Mouse (Mus musculus) E14TG2a.4 (cell line): ENCODE results near the gene Osgep.
"Not testable (repeated sequence)": the region's sequence is repeated elsewhere in the genome, so short reads cannot be mapped to it uniquely, and the experiment has no call there.

ENCODE experiments used
- H3K27me3 ChIP-seq: 2 replicates; pipeline ENCODE4 v1.6.1; 2014; ENCODE audit warnings: low read length, control low read depth; ENCODE audit not compliant: insufficient read depth
- H3K36me3 ChIP-seq: 2 replicates; pipeline ENCODE4 v1.6.1; 2014; ENCODE audit warnings: low read length, control low read depth; ENCODE audit not compliant: insufficient read depth
- H3K4me1 ChIP-seq: replicated peaks from 2 replicates; pipeline ENCODE4 v1.6.1; 2014; ENCODE audit warnings: low read depth, low read length, control low read depth
- H3K4me3 ChIP-seq: replicated peaks from 2 replicates; pipeline ENCODE4 v1.5.1; 2014; ENCODE audit warnings: mild to moderate bottlenecking, low read length
- H3K9me3 ChIP-seq: 2 replicates; pipeline ENCODE4 v1.6.1; 2014; ENCODE audit warnings: low read length, control low read depth
- CTCF ChIP-seq: conservative IDR thresholded peaks from 2 replicates; pipeline ENCODE4 v1.5.1; 2014; ENCODE audit warnings: low read length
- NANOG ChIP-seq: IDR thresholded peaks from 2 replicates; pipeline ENCODE4 v1.6.1; 2014; ENCODE audit warnings: borderline replicate concordance, low read length, mixed read lengths
- POU5F1 ChIP-seq: IDR thresholded peaks from 2 replicates; pipeline ENCODE4 v1.6.1; 2014; ENCODE audit warnings: low read length, borderline replicate concordance

The Osgep gene

DNA sequence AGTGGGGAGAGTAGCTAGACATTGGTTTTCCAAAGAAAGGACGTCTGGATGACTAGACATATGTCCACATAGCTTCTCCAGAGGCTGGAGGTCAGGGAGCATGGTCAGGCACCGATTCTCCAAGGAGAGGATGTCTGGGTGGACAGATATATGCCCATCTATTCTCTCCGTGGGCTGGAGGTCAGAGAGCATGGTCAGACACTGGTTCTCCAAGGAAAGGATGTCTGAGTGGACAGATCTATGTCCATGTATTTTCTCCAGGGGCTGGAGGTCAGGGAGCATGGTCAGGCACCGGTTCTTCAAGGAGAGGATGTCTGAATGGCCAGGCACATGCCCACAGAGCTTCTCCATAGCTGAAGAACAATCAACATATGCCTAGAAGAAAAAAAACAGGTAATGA, 56.5 kb downstream of the Osgep start:
- Histone ChIP-seq H3K4me3 (no peak overlapping the region), H3K9me3 (no peaks in the 10 kb centered on the region), H3K4me1 (peaks cover 19% of the 10 kb centered on the region), H3K36me3 (peaks cover 31% of the 10 kb centered on the region), H3K27me3 (no peaks in the 10 kb centered on the region)
- TF ChIP-seq CTCF (no peak), NANOG (no peak), POU5F1 (no peak)

DNA sequence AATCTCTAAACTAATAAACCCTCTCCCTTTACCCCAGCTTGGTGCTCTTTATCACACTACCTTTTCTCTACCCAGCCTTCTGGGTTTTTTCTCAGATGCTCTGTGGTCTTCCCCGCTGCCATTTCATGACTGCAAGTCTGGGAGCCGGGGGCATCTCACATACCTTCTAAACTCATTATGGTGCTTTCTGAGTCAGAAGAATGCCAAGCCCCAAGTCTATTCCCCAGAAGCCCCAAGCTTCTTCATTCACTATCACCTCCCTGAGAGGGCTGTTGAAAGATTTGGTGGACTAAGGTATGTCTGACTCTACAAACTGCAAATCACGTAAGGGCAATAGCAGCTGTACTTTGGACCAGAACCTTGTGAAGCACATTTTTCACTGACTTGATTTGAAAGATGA, 57.7 kb downstream of the Osgep start:
- H3K9me3 ChIP-seq: 0 out of 2 replicates have a peak, but pooled peaks cover 4% of the 10 kb centered on the region
- TF ChIP-seq CTCF: no peak
- TF ChIP-seq NANOG: no peak
- TF ChIP-seq POU5F1: no peak
- H3K27me3 ChIP-seq: no peaks in the 10 kb centered on the region
- peaks cover 19% of the 10 kb centered on the region for H3K4me1 ChIP-seq
- H3K36me3 ChIP-seq: peaks cover 39% of the 10 kb centered on the region
- no peak overlapping the region for H3K4me3 ChIP-seq

DNA sequence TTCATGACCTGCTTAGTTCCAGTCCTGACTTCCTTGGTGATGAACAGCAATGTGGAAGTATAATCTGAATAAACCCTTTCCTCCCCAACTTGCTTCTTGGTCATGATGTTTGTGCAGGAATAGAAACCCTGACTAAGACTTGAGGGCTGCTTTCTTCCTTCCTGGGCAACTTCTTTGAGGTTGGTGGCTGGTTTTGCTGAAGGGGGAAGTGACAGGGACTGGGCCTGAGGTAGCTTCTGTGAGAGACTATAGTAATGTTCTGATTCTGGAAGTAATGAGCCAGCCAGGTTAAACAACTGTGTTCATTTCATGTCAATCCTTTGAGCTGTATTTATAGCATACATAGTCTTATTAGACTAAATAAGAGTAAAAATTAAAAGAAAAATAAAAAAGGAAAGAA, 59.7 kb downstream of the Osgep start:
- peaks cover 53% of the 10 kb centered on the region for H3K36me3 ChIP-seq
- not testable (repeated sequence) for H3K9me3 ChIP-seq, H3K4me3 ChIP-seq, H3K27me3 ChIP-seq, H3K4me1 ChIP-seq

DNA sequence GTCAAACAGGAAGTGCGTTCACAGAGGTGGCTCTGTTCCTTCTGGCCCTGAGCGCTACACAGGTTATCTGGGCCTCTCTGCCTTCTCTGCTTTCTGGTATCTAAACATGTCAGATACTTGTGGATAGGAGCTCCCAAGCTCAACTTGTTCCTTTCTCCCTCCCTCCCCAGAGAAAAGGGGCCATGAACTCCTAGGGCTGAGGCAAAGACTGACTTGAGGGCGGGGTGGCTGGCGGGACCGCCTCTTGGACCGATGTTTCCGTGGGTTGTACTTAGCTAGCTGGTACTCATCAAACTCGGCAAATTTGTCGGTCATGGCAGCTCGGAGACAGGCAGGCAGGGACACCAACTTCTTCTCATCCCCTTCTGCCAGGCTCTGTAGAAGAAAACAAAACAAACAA, 62.1 kb downstream of the Osgep start:
- Histone ChIP-seq H3K27me3 (no peaks in the 10 kb centered on the region), H3K36me3 (peaks cover 59% of the 10 kb centered on the region), H3K4me1 (peaks cover 4% of the 10 kb centered on the region; the same call in 1 of the 2 replicates), H3K4me3 (no peak overlapping the region), H3K9me3 (peaks cover 7% of the 10 kb centered on the region; the same call in 1 of the 2 replicates)
- TF ChIP-seq NANOG (no peak), CTCF (no peak), POU5F1 (no peak)
